Mouse (Mus musculus): ENCODE data around the gene Snx29.

- TF ChIP-seq CTCF (conservative IDR thresholded peaks at IDR 0.05; ENCODE audit: low read length) = no peak
- no peak for TF ChIP-seq NANOG (IDR thresholded peaks at IDR 0.05; ENCODE audit: borderline replicate concordance, low read length)
These were observed 107.1 kb downstream of the Snx29 start for GRCm38 (mm10) chr16:11429784-11430183.

All from E14TG2a.4 (cell line).